Mouse (Mus musculus): ENCODE results near the gene Gls. TPM values are rescaled to one million over a fixed set of nuclear protein-coding genes. Genes with fewer than 3 reads are reported as not detected.

The Gls gene
- polyA plus RNA-seq, 1 experiment from 2014 or later, result 40.6 TPM

DNA sequence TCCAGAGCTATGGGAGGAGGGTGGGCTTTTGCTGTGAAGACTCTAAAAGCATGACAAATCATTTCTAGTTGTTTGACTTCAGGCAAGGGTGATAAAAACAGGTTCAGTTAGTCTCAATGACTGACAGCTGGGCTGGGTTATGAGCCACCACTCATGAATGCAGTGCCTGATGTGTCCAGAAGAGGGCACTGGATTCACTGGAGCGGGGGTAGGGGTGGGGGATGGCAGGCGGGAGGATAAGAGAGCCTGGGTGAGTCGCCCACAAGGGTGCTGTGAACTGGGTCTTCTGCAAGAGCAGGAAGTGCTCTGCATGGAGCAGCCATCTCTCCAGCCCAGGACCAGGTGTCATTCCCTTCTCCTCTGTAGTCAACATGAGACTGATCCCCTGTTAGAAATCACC is 63.0 kb downstream of the Gls start:
- H3K36me3 ChIP-seq (replicated peaks), result no peaks in the 10 kb centered on the region
- no peak overlapping the region for H3K4me2 ChIP-seq
- no peak overlapping the region for H3K27ac ChIP-seq
- H3K4me3 ChIP-seq (replicated peaks), result no peak overlapping the region
- no peaks in the 10 kb centered on the region for H3K9me3 ChIP-seq
- H3K4me1 ChIP-seq, result no peaks in the 10 kb centered on the region
- 9% methylated on average over 3 of the region's 3 CpGs for WGBS
- 0 out of 2 replicates have a peak, but pooled peaks have one; percentile 46 for ATAC-seq (ENCODE audit: low FRiP score)
- H3K27me3 ChIP-seq, result no peaks in the 10 kb centered on the region
- H3K9ac ChIP-seq, result no peak overlapping the region

- 70% methylated on average over 14 of the region's 14 CpGs for WGBS
- H3K4me2 ChIP-seq, result no peak overlapping the region
Measured at GRCm38 (mm10) chr1:52166652-52167220, 66.3 kb downstream of the Gls start.

GRCm38 (mm10) chr1:52163707-52164457 is 69.2 kb downstream of the Gls start:
- H3K36me3 ChIP-seq (replicated peaks), result no peaks in the 10 kb centered on the region
- WGBS, result 96% methylated on average over 5 of the region's 5 CpGs

More at GRCm38 (mm10) chr1:52166652-52167220, 66.3 kb downstream of the Gls start:
- Histone ChIP-seq H3K4me3 (replicated peaks) (no peak overlapping the region), H3K36me3 (replicated peaks) (no peaks in the 10 kb centered on the region), H3K4me1 (no peaks in the 10 kb centered on the region), H3K27me3 (no peaks in the 10 kb centered on the region), H3K9ac (no peak overlapping the region), H3K27ac (no peak overlapping the region), H3K9me3 (no peaks in the 10 kb centered on the region)
- no peak for ATAC-seq (ENCODE audit: low FRiP score)

GRCm38 (mm10) chr1:52161151-52161550 is 71.9 kb downstream of the Gls start:
- 86% methylated on average over 8 of the region's 8 CpGs for WGBS
- H3K9ac ChIP-seq, result no peak overlapping the region
- no peaks in the 10 kb centered on the region for H3K27me3 ChIP-seq
- H3K4me1 ChIP-seq, result no peaks in the 10 kb centered on the region
- no peaks in the 10 kb centered on the region for H3K9me3 ChIP-seq
- no peak overlapping the region for H3K27ac ChIP-seq
- H3K36me3 ChIP-seq (replicated peaks), result no peaks in the 10 kb centered on the region
- H3K4me3 ChIP-seq (replicated peaks), result no peak overlapping the region
- ATAC-seq (ENCODE audit: low FRiP score), result no peak
- H3K4me2 ChIP-seq, result no peak overlapping the region

More at GRCm38 (mm10) chr1:52163707-52164457, 69.2 kb downstream of the Gls start:
- Histone ChIP-seq H3K9ac (no peak overlapping the region), H3K27ac (no peak overlapping the region), H3K4me1 (no peaks in the 10 kb centered on the region), H3K4me3 (replicated peaks) (no peak overlapping the region), H3K27me3 (no peaks in the 10 kb centered on the region), H3K4me2 (no peak overlapping the region), H3K9me3 (no peaks in the 10 kb centered on the region)
- no peak for ATAC-seq (ENCODE audit: low FRiP score)

DNA sequence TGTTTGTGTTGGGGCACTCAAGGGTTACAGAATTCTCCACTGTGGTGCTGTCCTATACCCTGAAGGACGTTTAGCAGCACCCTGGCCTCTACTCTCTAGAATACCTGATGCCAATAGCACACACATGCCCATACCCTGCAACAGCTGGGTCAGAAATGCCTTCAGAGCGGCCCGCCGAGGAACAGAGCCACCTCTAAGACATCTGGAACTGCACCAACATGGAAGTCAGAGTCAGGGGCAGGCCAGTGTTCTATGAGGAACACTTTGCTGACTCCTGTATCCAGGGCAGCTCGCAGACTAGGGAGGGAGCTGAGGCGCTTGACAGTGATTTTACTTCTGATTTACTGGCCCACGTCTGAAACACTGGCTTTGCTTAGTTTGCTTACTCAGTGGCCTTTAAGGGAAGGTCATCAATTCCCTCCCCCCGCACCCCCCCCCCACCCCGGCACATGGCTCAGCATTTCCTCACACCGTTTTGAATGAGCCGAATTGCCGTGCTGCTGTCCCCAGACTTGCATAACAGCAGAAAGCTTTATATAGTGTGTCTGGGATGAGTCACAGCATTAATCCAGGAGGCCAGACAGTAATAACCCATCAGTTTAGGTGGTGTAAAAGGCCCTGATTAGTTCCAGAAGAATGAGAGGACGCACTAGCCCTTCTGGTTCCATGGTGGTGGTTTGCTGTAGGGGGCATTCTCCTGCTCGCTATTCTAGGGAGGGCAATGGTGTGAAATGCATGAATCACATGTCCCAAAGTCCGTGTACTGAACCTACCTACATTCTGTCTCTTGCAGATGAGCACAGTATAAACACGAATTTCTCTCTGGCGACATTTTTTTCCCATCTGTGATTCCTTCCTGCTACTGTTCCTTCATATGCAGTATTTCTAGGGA is 74.3 kb downstream of the Gls start:
- Histone ChIP-seq H3K9me3 (no peaks in the 10 kb centered on the region), H3K27me3 (no peaks in the 10 kb centered on the region), H3K4me1 (no peaks in the 10 kb centered on the region), H3K36me3 (replicated peaks) (no peaks in the 10 kb centered on the region), H3K9ac (no peak overlapping the region), H3K4me3 (replicated peaks) (no peak overlapping the region), H3K4me2 (no peak overlapping the region), H3K27ac (no peak overlapping the region)
- WGBS, result 88% methylated on average over 17 of the region's 17 CpGs
- ATAC-seq (ENCODE audit: low FRiP score), result no peak

- no peak for ATAC-seq (ENCODE audit: low FRiP score)
- Histone ChIP-seq H3K27ac (no peak overlapping the region), H3K4me1 (no peaks in the 10 kb centered on the region), H3K4me3 (replicated peaks) (no peak overlapping the region), H3K9ac (no peak overlapping the region), H3K27me3 (no peaks in the 10 kb centered on the region), H3K4me2 (no peak overlapping the region), H3K36me3 (replicated peaks) (no peaks in the 10 kb centered on the region), H3K9me3 (no peaks in the 10 kb centered on the region)
- 96% methylated on average over 2 of the region's 2 CpGs for WGBS
Measured at GRCm38 (mm10) chr1:52158040-52158439, 75.0 kb downstream of the Gls start.

DNA sequence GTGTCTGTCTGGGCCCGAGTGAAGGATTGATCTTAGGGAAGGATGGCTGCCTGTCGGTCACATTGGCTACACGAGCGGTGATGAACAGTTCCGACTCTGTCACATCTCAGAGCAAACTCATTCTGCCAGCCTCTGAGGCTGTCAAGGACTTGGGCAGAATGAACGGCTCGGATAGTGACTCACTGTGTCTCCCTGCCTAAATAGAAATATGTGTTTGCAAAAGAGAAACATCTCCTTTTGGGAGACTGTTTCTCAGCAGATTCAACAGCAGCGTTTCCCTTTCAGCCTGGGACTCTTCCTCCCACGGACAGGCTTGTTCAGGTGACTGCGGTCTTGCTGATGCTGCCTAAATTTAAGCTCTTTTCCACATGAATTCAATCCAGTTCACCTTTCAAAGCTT is 76.7 kb downstream of the Gls start:
- no peaks in the 10 kb centered on the region for H3K36me3 ChIP-seq (replicated peaks)
- H3K4me3 ChIP-seq (replicated peaks), result no peak overlapping the region
- no peaks in the 10 kb centered on the region for H3K9me3 ChIP-seq
- ATAC-seq (ENCODE audit: low FRiP score), result no peak
- H3K4me2 ChIP-seq, result no peak overlapping the region
- no peaks in the 10 kb centered on the region for H3K4me1 ChIP-seq
- 92% methylated on average over 10 of the region's 10 CpGs for WGBS
- no peak overlapping the region for H3K9ac ChIP-seq
- no peaks in the 10 kb centered on the region for H3K27me3 ChIP-seq
- no peak overlapping the region for H3K27ac ChIP-seq

DNA sequence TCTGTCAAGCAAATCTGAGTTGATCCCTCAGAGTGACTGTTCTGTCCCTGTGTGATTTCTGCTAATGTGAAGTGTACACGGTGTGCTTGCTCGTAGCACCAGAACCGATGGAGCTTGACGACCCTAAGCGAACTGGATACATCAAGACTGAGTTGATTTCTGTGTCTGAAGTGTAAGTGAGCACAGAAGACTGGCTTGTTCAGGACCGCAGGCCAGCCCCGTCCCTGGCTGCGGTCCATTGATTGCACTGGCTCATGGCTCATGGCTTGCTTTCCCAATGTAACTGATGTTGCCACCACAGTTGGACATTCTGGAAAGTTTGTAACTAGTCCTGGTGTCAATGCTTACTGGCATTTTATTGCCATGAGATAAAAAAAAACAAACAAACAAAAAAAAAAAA is 78.1 kb downstream of the Gls start:
- no peak overlapping the region for H3K4me2 ChIP-seq
- WGBS, result 96% methylated on average over 8 of the region's 8 CpGs
- no peak for ATAC-seq (ENCODE audit: low FRiP score)

GRCm38 (mm10) chr1:52152936-52153335 is 80.1 kb downstream of the Gls start:
- Histone ChIP-seq H3K27me3 (no peaks in the 10 kb centered on the region), H3K4me2 (no peak overlapping the region), H3K4me3 (replicated peaks) (no peak overlapping the region), H3K9me3 (no peaks in the 10 kb centered on the region), H3K27ac (no peak overlapping the region), H3K4me1 (peaks cover 5% of the 10 kb centered on the region; the same call in 1 of the 2 replicates), H3K36me3 (replicated peaks) (no peaks in the 10 kb centered on the region), H3K9ac (no peak overlapping the region)
- ATAC-seq (ENCODE audit: low FRiP score), result no peak
- 19% methylated on average over 3 of the region's 3 CpGs for WGBS

More for the DNA sequence above, 78.1 kb downstream of the Gls start:
- Histone ChIP-seq H3K9ac (no peak overlapping the region), H3K4me3 (replicated peaks) (no peak overlapping the region), H3K36me3 (replicated peaks) (no peaks in the 10 kb centered on the region), H3K27me3 (no peaks in the 10 kb centered on the region), H3K9me3 (no peaks in the 10 kb centered on the region), H3K4me1 (peaks cover 5% of the 10 kb centered on the region; the same call in 1 of the 2 replicates), H3K27ac (no peak overlapping the region)

GRCm38 (mm10) chr1:52152369-52152768 is 80.7 kb downstream of the Gls start:
- no peak overlapping the region for H3K27ac ChIP-seq
- WGBS, result 74% methylated on average over 13 of the region's 13 CpGs
- ATAC-seq (ENCODE audit: low FRiP score), result no peak
- H3K36me3 ChIP-seq (replicated peaks), result no peaks in the 10 kb centered on the region
- H3K4me2 ChIP-seq, result no peak overlapping the region
- H3K4me1 ChIP-seq, result peaks cover 5% of the 10 kb centered on the region; the same call in 1 of the 2 replicates
- H3K4me3 ChIP-seq (replicated peaks), result no peak overlapping the region
- H3K27me3 ChIP-seq, result no peaks in the 10 kb centered on the region
- H3K9me3 ChIP-seq, result no peaks in the 10 kb centered on the region
- H3K9ac ChIP-seq, result no peak overlapping the region

GRCm38 (mm10) chr1:52151166-52151565 is 81.9 kb downstream of the Gls start:
- 90% methylated on average over 5 of the region's 5 CpGs for WGBS
- peaks cover 8% of the 10 kb centered on the region for H3K4me1 ChIP-seq
- no peaks in the 10 kb centered on the region for H3K27me3 ChIP-seq
- H3K36me3 ChIP-seq (replicated peaks), result no peaks in the 10 kb centered on the region
- no peak overlapping the region for H3K27ac ChIP-seq
- H3K9ac ChIP-seq, result no peak overlapping the region
- no peaks in the 10 kb centered on the region for H3K9me3 ChIP-seq
- ATAC-seq (ENCODE audit: low FRiP score), result no peak
- no peak overlapping the region for H3K4me3 ChIP-seq (replicated peaks)
- H3K4me2 ChIP-seq, result no peak overlapping the region

- Histone ChIP-seq H3K4me1 (peaks cover 8% of the 10 kb centered on the region), H3K27ac (peak overlapping the region; percentile 36; the same call in 1 of the 2 replicates), H3K9ac (no peak overlapping the region), H3K27me3 (no peaks in the 10 kb centered on the region), H3K9me3 (no peaks in the 10 kb centered on the region), H3K4me3 (replicated peaks) (no peak overlapping the region), H3K36me3 (replicated peaks) (no peaks in the 10 kb centered on the region), H3K4me2 (no peak overlapping the region)
- WGBS, result 64% methylated on average over 11 of the region's 11 CpGs
- ATAC-seq (ENCODE audit: low FRiP score), result no peak
Measured at GRCm38 (mm10) chr1:52150676-52151075, 82.4 kb downstream of the Gls start.

Measured in forebrain, embryonic 12.5 days (tissue).